Mouse (Mus musculus): ENCODE data around the gene Filip1l.

Filip1l gene

GRCm38 (mm10) chr16:57568648-57569404 lies 215.9 kb downstream of the Filip1l start:
- no peak for DNase-seq (ENCODE audit: low spot score in 2 of 2)

- no peak for DNase-seq (ENCODE audit: low spot score in 2 of 2)
These were observed 218.0 kb downstream of the Filip1l start for GRCm38 (mm10) chr16:57570789-57571311.

- no peak for DNase-seq (ENCODE audit: low spot score in 2 of 2)
These were observed 220.9 kb downstream of the Filip1l start for GRCm38 (mm10) chr16:57573831-57574230.

- DNase-seq (ENCODE audit: low spot score in 2 of 2), result no peak
These were observed 223.0 kb downstream of the Filip1l start for GRCm38 (mm10) chr16:57575764-57576388.

GRCm38 (mm10) chr16:57577519-57577918 lies 224.6 kb downstream of the Filip1l start:
- DNase-seq (ENCODE audit: low spot score in 2 of 2), result no peak

- no peak for DNase-seq (ENCODE audit: low spot score in 2 of 2)
These were observed 227.1 kb downstream of the Filip1l start for GRCm38 (mm10) chr16:57580041-57580440.

- no peak for DNase-seq (ENCODE audit: low spot score in 2 of 2)
These were observed 229.1 kb downstream of the Filip1l start for GRCm38 (mm10) chr16:57582008-57582407.

GRCm38 (mm10) chr16:57585201-57585600 lies 232.3 kb downstream of the Filip1l start:
- DNase-seq (ENCODE audit: low spot score in 2 of 2), result no peak

GRCm38 (mm10) chr16:57593422-57594157 lies 240.7 kb downstream of the Filip1l start:
- peak; percentile 21 to 31 for DNase-seq (ENCODE audit: low spot score in 2 of 2)

GRCm38 (mm10) chr16:57597295-57597957 lies 244.5 kb downstream of the Filip1l start:
- DNase-seq (ENCODE audit: low spot score in 2 of 2), result no peak

- no peak for DNase-seq (ENCODE audit: low spot score in 2 of 2)
These were observed 248.1 kb downstream of the Filip1l start for GRCm38 (mm10) chr16:57601031-57601430.

- DNase-seq (ENCODE audit: low spot score in 2 of 2), result peak; percentile 86 to 89
These were observed 253.7 kb downstream of the Filip1l start, which contains the start of gene Cmss1 for GRCm38 (mm10) chr16:57606444-57607227. TSS of gene Cmss1 (minus strand) at chr16:57606864.

- peak in 1 of 2 experiments; percentile 50 for DNase-seq (ENCODE audit: low spot score in 2 of 2)
These were observed 258.9 kb downstream of the Filip1l start for GRCm38 (mm10) chr16:57611768-57612167.

Data from right cerebral cortex, postnatal 10 days (tissue).